Mouse (Mus musculus) lung, postnatal 14 days (tissue): ENCODE measurements at regions not wholly inside any gene's neighbourhood (a gene's known extent, or its start where the extent isn't known, plus 50 kb on each side); places are given as distances from the start of the nearest gene placed in this dataset.

Source experiments
- DNase-seq: peaks from one replicate; pipeline ENCODE4 v3.0.0; 2021

DNA sequence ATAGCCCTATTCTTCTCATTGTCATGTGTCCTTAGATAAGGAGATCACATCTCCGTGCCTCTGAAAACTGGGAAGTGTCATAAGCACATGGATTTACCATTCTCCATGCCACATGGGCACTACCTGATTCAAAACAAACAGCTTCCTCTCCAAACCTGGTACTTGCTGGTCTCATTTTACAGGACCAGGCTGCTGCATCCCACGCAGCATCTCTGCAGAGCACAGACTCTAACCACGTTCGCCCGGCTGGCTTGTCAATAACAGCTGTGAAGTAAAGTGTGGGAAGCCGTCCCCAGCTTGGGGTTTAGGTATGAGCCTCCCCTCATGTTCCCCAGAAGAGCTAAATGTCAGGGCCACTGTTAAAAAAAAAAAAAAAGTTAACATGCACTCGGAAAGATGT lies 53.0 kb upstream of the Ank start:
- DNase-seq = no peak

- DNase-seq = no peak
Observed at GRCm38 (mm10) chr15:27414819-27415218, 51.7 kb upstream of the Ank start.
